In genomic region chr3:121721691-121722070, GRCm38 (mm10) we compare ENCODE assay signal across 16 mouse cellular contexts. TPM values are rescaled to one million over a fixed set of nuclear protein-coding genes. Genes with fewer than 3 reads are reported as not detected.
DNase-seq lines count a peak whose midpoint lies in the region; ATAC-seq and TF ChIP-seq lines count a peak whose summit lies in the region.
"Had no signal": no experiment of that assay in that cellular context is flagged by ENCODE, and none has a peak within 500 bp of the region (broad histone marks: within the 10 kb centered on the region; RNA-seq: fewer than 3 reads in every experiment).

No protein-coding gene starts in this region.

- no peak for TF ChIP-seq POLR2A in CH12.LX (IDR thresholded peaks at IDR 0.05; ENCODE audit: low read depth, low read length)

- H3K9ac ChIP-seq in forebrain, embryonic 13.5 days = no peak overlapping the region
- H3K9ac ChIP-seq in forebrain, embryonic 14.5 days (ENCODE audit: low read length) = no peak overlapping the region
- H3K9ac ChIP-seq in CH12.LX (ENCODE audit: insufficient read depth, low read depth) = 0 out of 2 replicates have a peak overlapping the region, but pooled peaks have one; percentile 18
- H3K9ac ChIP-seq: forebrain, embryonic 12.5 days had no signal

- no peak for DNase-seq in forebrain, embryonic 14.5 days (ENCODE audit: low spot score)
- DNase-seq in left cerebral cortex, adult 2 months (ENCODE audit: extremely low spot score in 1 of 2, low spot score in 2 of 2) = no peak
- DNase-seq in left cerebral cortex, adult 11 months (ENCODE audit: low spot score) = no peak
- peak; percentile 31 for DNase-seq in CH12.LX (ENCODE audit: extremely low read depth)
- peak; percentile 32 for DNase-seq in lung, postnatal 36 days
- DNase-seq in adrenal gland, adult 2 months = no peak
- no peak for DNase-seq in spleen, postnatal 10 days (ENCODE audit: low spot score in 2 of 2)
- DNase-seq: embryo, embryonic 11 days; heart, adult 18-20 months; kidney, adult 11 months; spleen, adult 18-20 months; thymus, postnatal 25 days had no signal

- 64% methylated on average over 7 of the region's 7 CpGs for WGBS in forebrain, embryonic 13.5 days
- 65% methylated on average over 7 of the region's 7 CpGs for WGBS in forebrain, embryonic 14.5 days

- H3K9me3 ChIP-seq in forebrain, embryonic 13.5 days (replicated peaks) = no peaks in the 10 kb centered on the region
- H3K9me3 ChIP-seq in forebrain, embryonic 14.5 days (replicated peaks; ENCODE audit: control insufficient read depth, low read length) = no peaks in the 10 kb centered on the region
- no peaks in the 10 kb centered on the region for H3K9me3 ChIP-seq in CH12.LX (replicated peaks; ENCODE audit: low read length)
- H3K9me3 ChIP-seq: forebrain, embryonic 12.5 days had no signal

- no peak for TF ChIP-seq RAD21 in CH12.LX (IDR thresholded peaks at IDR 0.05; ENCODE audit: low read depth, low read length)

- no peak overlapping the region for H3K27ac ChIP-seq in forebrain, embryonic 13.5 days
- H3K27ac ChIP-seq in forebrain, embryonic 14.5 days (ENCODE audit: low read depth, low read length) = no peak overlapping the region
- peak overlapping the region; percentile 88 for H3K27ac ChIP-seq in left cerebral cortex, adult 2 months
- no peak overlapping the region for H3K27ac ChIP-seq in CH12.LX (ENCODE audit: insufficient read depth, low read depth)
- H3K27ac ChIP-seq: forebrain, embryonic 12.5 days had no signal

- dilution Hi-C loops in CH12.LX (cut with MboI; ENCODE audit: extremely low pct_ligation_motif_present, extremely low pct_unique_long_range_greater_than_20kb, low sequenced_read_pairs) = no loop called here

- ATAC-seq in forebrain, embryonic 13.5 days = 0 out of 2 replicates have a peak, but pooled peaks have one; percentile 4
- ATAC-seq in forebrain, embryonic 14.5 days = no peak

- 0 out of 2 replicates have a peak, but pooled peaks cover 4% of the 10 kb centered on the region for H3K27me3 ChIP-seq in forebrain, embryonic 13.5 days
- no peaks in the 10 kb centered on the region for H3K27me3 ChIP-seq in forebrain, embryonic 14.5 days (replicated peaks; ENCODE audit: control insufficient read depth, insufficient read depth, low read length)
- no peaks in the 10 kb centered on the region for H3K27me3 ChIP-seq in CH12.LX (replicated peaks)

- peaks cover 40% of the 10 kb centered on the region for H3K4me1 ChIP-seq in forebrain, embryonic 13.5 days
- 0 out of 2 replicates have a peak, but pooled peaks cover 9% of the 10 kb centered on the region for H3K4me1 ChIP-seq in forebrain, embryonic 14.5 days (ENCODE audit: control insufficient read depth, insufficient read depth, low read length)
- peaks cover 0 to 31% of the 10 kb centered on the region in 2 experiments; a peak in 2 of 4 replicates for H3K4me1 ChIP-seq in CH12.LX (ENCODE audit: control insufficient read depth in 1 of 2, insufficient read depth in 2 of 2)

- no peaks in the 10 kb centered on the region for H3K36me3 ChIP-seq in forebrain, embryonic 13.5 days (ENCODE audit: poor library complexity, severe bottlenecking)
- H3K36me3 ChIP-seq in forebrain, embryonic 14.5 days (ENCODE audit: control insufficient read depth, insufficient read depth, low read length) = no peaks in the 10 kb centered on the region
- H3K36me3 ChIP-seq in CH12.LX (replicated peaks in 1 of 2; ENCODE audit: control insufficient read depth in 1 of 2, insufficient read depth in 1 of 2, low read length in 1 of 2) = no peaks in the 10 kb centered on the region
- H3K36me3 ChIP-seq: forebrain, embryonic 12.5 days had no signal

- peak; percentile 33 for TF ChIP-seq EP300 in CH12.LX (IDR thresholded peaks at IDR 0.05; ENCODE audit: low read length)

- no peaks in the 10 kb centered on the region for H3K79me2 ChIP-seq in CH12.LX (replicated peaks; ENCODE audit: control insufficient read depth, extremely low read depth, insufficient read depth, poor library complexity, severe bottlenecking)

- no peak overlapping the region for H3K4me3 ChIP-seq in forebrain, embryonic 13.5 days
- H3K4me3 ChIP-seq in forebrain, embryonic 14.5 days (ENCODE audit: low read depth, low read length) = no peak overlapping the region
- no peak overlapping the region for H3K4me3 ChIP-seq in left cerebral cortex, adult 2 months
- H3K4me3 ChIP-seq in CH12.LX (replicated peaks in 1 of 3; ENCODE audit: low read depth in 2 of 3, low read length in 2 of 3, poor library complexity in 1 of 3) = peak overlapping the region in 2 of 3 experiments; percentile 4 to 29
- H3K4me3 ChIP-seq: forebrain, embryonic 12.5 days had no signal

- in situ Hi-C loops in CH12.LX (cut with MboI; ENCODE audit: low pct_ligation_motif_present, low pct_unique_long_range_greater_than_20kb, low sequenced_read_pairs) = loop anchor here (5.0 to 25.0 kb wide), 2 partner anchors 174 to 409 kb away; no protein-coding TSS in a partner anchor

- no peak for TF ChIP-seq CTCF in left cerebral cortex, adult 2 months (IDR thresholded peaks at IDR 0.05)
- no peak for TF ChIP-seq CTCF in CH12.LX (conservative IDR thresholded peaks at IDR 0.05 in 1 of 2, IDR thresholded peaks at IDR 0.05 in 1 of 2; ENCODE audit: low read depth in 2 of 2, low read length in 2 of 2)

- intact Hi-C loops in left cerebral cortex, adult 2 months (cut with DNase I) = loop anchor here (10.0 kb wide), 1 partner anchor 417 kb away; no protein-coding TSS in a partner anchor

- peak overlapping the region; percentile 38; the same call in 1 of the 2 replicates for H3K4me2 ChIP-seq in forebrain, embryonic 13.5 days
- no peak overlapping the region for H3K4me2 ChIP-seq in forebrain, embryonic 14.5 days (ENCODE audit: low read length)
- peak overlapping the region; percentile 91 for H3K4me2 ChIP-seq in CH12.LX (ENCODE audit: insufficient read depth, low read depth, poor library complexity, severe bottlenecking)
- H3K4me2 ChIP-seq: forebrain, embryonic 12.5 days had no signal

TF ChIP-seq in CH12.LX, 34 proteins besides CTCF, POLR2A, EP300 and RAD21:
- TF ChIP-seq BHLHE40 (IDR thresholded peaks at IDR 0.05; ENCODE audit: low read depth, low read length) (peak; percentile 98), PAX5 (IDR thresholded peaks at IDR 0.05; ENCODE audit: low read length) (no peak), CHD2 (IDR thresholded peaks at IDR 0.05; ENCODE audit: low read length) (no peak), ETS1 (conservative IDR thresholded peaks at IDR 0.05; ENCODE audit: low read depth, low read length) (peak; percentile 70), POLR2AphosphoS2 (IDR thresholded peaks at IDR 0.05; ENCODE audit: low read depth, low read length) (no peak), SMC3 (IDR thresholded peaks at IDR 0.05; ENCODE audit: low read depth, low read length) (no peak), TBP (conservative IDR thresholded peaks at IDR 0.05; ENCODE audit: low read depth, low read length) (no peak), SIN3A (IDR thresholded peaks at IDR 0.05; ENCODE audit: low read length) (no peak), IRF4 (IDR thresholded peaks at IDR 0.05; ENCODE audit: low read depth, low read length) (peak; percentile 63; the same call in 1 of the 2 replicates), ELF1 (IDR thresholded peaks at IDR 0.05; ENCODE audit: low read depth, low read length) (no peak), MYC (IDR thresholded peaks at IDR 0.05; ENCODE audit: low read depth, low read length) (no peak; the same call in 1 of the 2 replicates), E2F4 (IDR thresholded peaks at IDR 0.05; ENCODE audit: insufficient replicate concordance, low read depth, low read length) (no peak), GABPA (IDR thresholded peaks at IDR 0.05; ENCODE audit: insufficient replicate concordance, low read depth, low read length) (no peak), MEF2A (IDR thresholded peaks at IDR 0.05; ENCODE audit: borderline replicate concordance, low read depth, low read length) (no peak; the same call in 1 of the 2 replicates), CHD1 (IDR thresholded peaks at IDR 0.05; ENCODE audit: low read depth, low read length) (no peak), USF1 (IDR thresholded peaks at IDR 0.05; ENCODE audit: low read depth, low read length) (no peak), MAZ (IDR thresholded peaks at IDR 0.05; ENCODE audit: low read depth, low read length) (no peak), TCF12 (IDR thresholded peaks at IDR 0.05; ENCODE audit: low read depth, low read length) (no peak), NRF1 (IDR thresholded peaks at IDR 0.05; ENCODE audit: low read depth, low read length) (no peak)

RNA-seq across cellular contexts. Expression of gene F3, which starts 1.7 kb away (rescaled TPM):
- polyA plus RNA-seq in forebrain, embryonic 13.5 days (2015; fragmentation: Nextera tagmentation; extraction: Ambion mirVana) = 6.6 and 8.4 TPM in 2 replicates
- polyA plus RNA-seq in forebrain, embryonic 14.5 days (2014; fragmentation: Nextera tagmentation; extraction: Ambion mirVana) = 8.8 and 11.0 TPM in 2 replicates
- total RNA-seq in left cerebral cortex, adult 2 months (2021) = 10 to 100 TPM; 49.4 to 61.8 TPM
- total RNA-seq in CH12.LX (2012; rRNA removed) (0.34 and 0.55 TPM in 2 replicates), CH12.LX (2014; rRNA removed) (0.46 and 0.86 TPM in 2 replicates)
- polyA plus RNA-seq in CH12.LX (2012; ENCODE audit: insufficient read length, low read depth) = 0.73 and 0.86 TPM in 2 replicates
- total RNA-seq in adrenal gland, adult 2 months (2021) = 10 to 100 TPM in 1 of 2 experiments, 1 to 10 TPM in 1; 8.0 to 22.4 TPM
- polyA plus RNA-seq in adrenal gland, adult 2 months (2012; rRNA removed) = 12.7 and 19.4 TPM in 2 replicates

RNA-seq across cellular contexts. Expression of gene 4930432M17Rik, which starts 51.1 kb away (rescaled TPM):
- not detected in 2 replicates for polyA plus RNA-seq in forebrain, embryonic 13.5 days (2015; fragmentation: Nextera tagmentation; extraction: Ambion mirVana)
- not detected in 2 replicates for polyA plus RNA-seq in forebrain, embryonic 14.5 days (2014; fragmentation: Nextera tagmentation; extraction: Ambion mirVana)
- total RNA-seq in left cerebral cortex, adult 2 months (2021) = not detected
- total RNA-seq in CH12.LX (2012; rRNA removed) (not detected in 2 replicates), CH12.LX (2014; rRNA removed) (not detected in 2 replicates)
- not detected in 2 replicates for polyA plus RNA-seq in CH12.LX (2012; ENCODE audit: insufficient read length, low read depth)
- total RNA-seq in adrenal gland, adult 2 months (2021) = not detected
- polyA plus RNA-seq in adrenal gland, adult 2 months (2012; rRNA removed) = not detected in 2 replicates
- total RNA-seq: heart, adult 18-20 months; layer of hippocampus, postnatal 10 days; liver, adult 2 months had no signal
- polyA plus RNA-seq: forebrain, embryonic 12.5 days; liver, adult 2 months had no signal

Comparison
In these comparisons a context has a peak if more than half of its experiments do, and no peak if none do; other contexts are left out.
1. H3K4me3 ChIP-seq: peak in CH12.LX (2 of 3); none in forebrain, embryonic 13.5 days (single experiment), forebrain, embryonic 14.5 days (single experiment) and left cerebral cortex, adult 2 months (single experiment).
2. DNase-seq: peak in CH12.LX (single experiment) and lung, postnatal 36 days (single experiment); none in forebrain, embryonic 14.5 days (single experiment), left cerebral cortex, adult 2 months (0 of 2), left cerebral cortex, adult 11 months (single experiment), adrenal gland, adult 2 months (single experiment) and spleen, postnatal 10 days (0 of 2).